Mouse (Mus musculus) monocyte, adult 5-6 weeks (primary cell): ENCODE results near the gene Efna5. TPM values are rescaled to one million over a fixed set of nuclear protein-coding genes. Genes with fewer than 3 reads are reported as not detected.

Experiments used
- ATAC-seq: fragments of 153-309, 156-312 bp; replicated peaks from 2 replicates; pipeline ENCODE4 v1.8.0; 2017; ENCODE audit warnings: mild to moderate bottlenecking; ENCODE audit not compliant: low TSS enrichment, insufficient number of reproducible peaks, severe bottlenecking, poor library complexity, low FRiP score
- total RNA-seq: library from RNA; stranded (forward); fragments of 200-1000, 200-491, 200-594 nt; gene quantifications from 3 replicates; pipeline ENCODE4 v1.2.3, GENCODE M21; 2017

Efna5 gene
- total RNA-seq, 1 experiment from 2014 or later, result not detected

- no peak for ATAC-seq
Measured at GRCm38 (mm10) chr17:62862298-62862999, 18.7 kb downstream of the Efna5 start.

- no peak for ATAC-seq
Measured at GRCm38 (mm10) chr17:62857275-62857674, 23.8 kb downstream of the Efna5 start.

- ATAC-seq, result no peak
Measured at GRCm38 (mm10) chr17:62853741-62854140, 27.4 kb downstream of the Efna5 start.

- ATAC-seq, result no peak
Measured at GRCm38 (mm10) chr17:62852822-62853608, 28.1 kb downstream of the Efna5 start.

GRCm38 (mm10) chr17:62851268-62851667, 29.8 kb downstream of the Efna5 start:
- ATAC-seq, result no peak

GRCm38 (mm10) chr17:62850603-62851002, 30.5 kb downstream of the Efna5 start:
- no peak for ATAC-seq

- ATAC-seq, result no peak
Measured at GRCm38 (mm10) chr17:62849676-62850075, 31.4 kb downstream of the Efna5 start.

GRCm38 (mm10) chr17:62845656-62846055, 35.5 kb downstream of the Efna5 start:
- ATAC-seq, result no peak

GRCm38 (mm10) chr17:62844329-62844728, 36.8 kb downstream of the Efna5 start:
- no peak for ATAC-seq

- no peak for ATAC-seq
Measured at GRCm38 (mm10) chr17:62837336-62837735, 43.8 kb downstream of the Efna5 start.

- ATAC-seq, result no peak
Measured at GRCm38 (mm10) chr17:62836598-62837106, 44.5 kb downstream of the Efna5 start.

GRCm38 (mm10) chr17:62832550-62833127, 48.5 kb downstream of the Efna5 start:
- no peak for ATAC-seq

GRCm38 (mm10) chr17:62827549-62827948, 53.6 kb downstream of the Efna5 start:
- no peak for ATAC-seq

- no peak for ATAC-seq
Measured at GRCm38 (mm10) chr17:62821219-62821618, 59.9 kb downstream of the Efna5 start.

- peak; percentile 34; the same call in 1 of the 2 replicates for ATAC-seq
Measured at GRCm38 (mm10) chr17:62819931-62820330, 61.2 kb downstream of the Efna5 start.

GRCm38 (mm10) chr17:62818821-62819220, 62.3 kb downstream of the Efna5 start:
- ATAC-seq, result no peak

GRCm38 (mm10) chr17:62818337-62818736, 62.8 kb downstream of the Efna5 start:
- ATAC-seq, result no peak

GRCm38 (mm10) chr17:62816879-62817278, 64.2 kb downstream of the Efna5 start:
- no peak for ATAC-seq

- no peak for ATAC-seq
Measured at GRCm38 (mm10) chr17:62813461-62813860, 67.7 kb downstream of the Efna5 start.
